Mouse (Mus musculus): ENCODE results near the gene Wsb1. TPM values are rescaled to one million over a fixed set of nuclear protein-coding genes. Genes with fewer than 3 reads are reported as not detected.
A peak's percentile ranks its signal among the peaks of the same experiment; 100 is the strongest.

Wsb1 gene
- total RNA-seq, 2 experiments from 2014 or later = 6.7 to 6.9 TPM

GRCm38 (mm10) chr11:79221641-79222040 lies 32.8 kb downstream of the Wsb1 start:
- peak in 1 of 2 experiments; percentile 4 for DNase-seq

GRCm38 (mm10) chr11:79218936-79219626 lies 35.4 kb downstream of the Wsb1 start:
- peak in 1 of 2 experiments; percentile 1 for DNase-seq
- intact Hi-C loops (cut with DNase I) = no loop called here

More at GRCm38 (mm10) chr11:79221641-79222040, 32.8 kb downstream of the Wsb1 start:
- intact Hi-C loops (cut with DNase I) = loop anchor here (2.0 to 5.0 kb wide), 2 partner anchors 69 to 181 kb away; no protein-coding TSS in a partner anchor

- intact Hi-C loops (cut with DNase I) = no loop called here
- peak in 1 of 2 experiments; percentile 3 for DNase-seq
These were observed 36.4 kb downstream of the Wsb1 start for GRCm38 (mm10) chr11:79218061-79218460.

GRCm38 (mm10) chr11:79217133-79217532 lies 37.3 kb downstream of the Wsb1 start:
- intact Hi-C loops (cut with DNase I) = no loop called here
- DNase-seq = peak in 1 of 2 experiments; percentile 5

GRCm38 (mm10) chr11:79215539-79215938 lies 38.9 kb downstream of the Wsb1 start:
- no peak for DNase-seq
- intact Hi-C loops (cut with DNase I) = loop anchor here (2.0 kb wide), 2 partner anchors 187 to 249 kb away; no protein-coding TSS in a partner anchor

- intact Hi-C loops (cut with DNase I) = loop anchor here (2.0 to 5.0 kb wide), 4 partner anchors 67 to 247 kb away; partner anchors contain the start of gene Ksr1
- peak; percentile 93 to 98 for DNase-seq
These were observed 40.5 kb downstream of the Wsb1 start for GRCm38 (mm10) chr11:79214015-79214418.

GRCm38 (mm10) chr11:79209882-79210471 lies 44.5 kb downstream of the Wsb1 start:
- intact Hi-C loops (cut with DNase I) = loop anchor here (5.0 kb wide), 2 partner anchors 63 to 93 kb away; partner anchors contain the start of gene Ksr1
- DNase-seq = no peak

GRCm38 (mm10) chr11:79209113-79209512 lies 45.4 kb downstream of the Wsb1 start:
- intact Hi-C loops (cut with DNase I) = no loop called here
- no peak for DNase-seq

- DNase-seq = no peak
- intact Hi-C loops (cut with DNase I) = no loop called here
These were observed 46.0 kb downstream of the Wsb1 start for GRCm38 (mm10) chr11:79208462-79208861.

GRCm38 (mm10) chr11:79207691-79208090 lies 46.8 kb downstream of the Wsb1 start:
- intact Hi-C loops (cut with DNase I) = no loop called here
- no peak for DNase-seq

GRCm38 (mm10) chr11:79204444-79204843 lies 50.0 kb downstream of the Wsb1 start:
- DNase-seq = no peak
- intact Hi-C loops (cut with DNase I) = no loop called here

GRCm38 (mm10) chr11:79200502-79200901 lies 54.0 kb downstream of the Wsb1 start:
- DNase-seq = no peak
- intact Hi-C loops (cut with DNase I) = no loop called here

- DNase-seq = no peak
These were observed 55.9 kb downstream of the Wsb1 start for GRCm38 (mm10) chr11:79198562-79198961.

GRCm38 (mm10) chr11:79197846-79198235 lies 56.6 kb downstream of the Wsb1 start:
- DNase-seq = no peak
- intact Hi-C loops (cut with DNase I) = no loop called here

More at GRCm38 (mm10) chr11:79198562-79198961, 55.9 kb downstream of the Wsb1 start:
- intact Hi-C loops (cut with DNase I) = no loop called here

- intact Hi-C loops (cut with DNase I) = no loop called here
- DNase-seq = no peak
These were observed 57.3 kb downstream of the Wsb1 start for GRCm38 (mm10) chr11:79196876-79197845.

GRCm38 (mm10) chr11:79196196-79196869 lies 58.1 kb downstream of the Wsb1 start:
- DNase-seq = no peak
- intact Hi-C loops (cut with DNase I) = no loop called here

- intact Hi-C loops (cut with DNase I) = no loop called here
- DNase-seq = no peak
These were observed 62.3 kb downstream of the Wsb1 start for GRCm38 (mm10) chr11:79192176-79192575.

GRCm38 (mm10) chr11:79191214-79191613 lies 63.3 kb downstream of the Wsb1 start:
- DNase-seq = no peak

GRCm38 (mm10) chr11:79190257-79190656 lies 64.2 kb downstream of the Wsb1 start:
- intact Hi-C loops (cut with DNase I) = no loop called here

More at GRCm38 (mm10) chr11:79191214-79191613, 63.3 kb downstream of the Wsb1 start:
- intact Hi-C loops (cut with DNase I) = no loop called here

More at GRCm38 (mm10) chr11:79190257-79190656, 64.2 kb downstream of the Wsb1 start:
- no peak for DNase-seq
